In the genomic region with DNA sequence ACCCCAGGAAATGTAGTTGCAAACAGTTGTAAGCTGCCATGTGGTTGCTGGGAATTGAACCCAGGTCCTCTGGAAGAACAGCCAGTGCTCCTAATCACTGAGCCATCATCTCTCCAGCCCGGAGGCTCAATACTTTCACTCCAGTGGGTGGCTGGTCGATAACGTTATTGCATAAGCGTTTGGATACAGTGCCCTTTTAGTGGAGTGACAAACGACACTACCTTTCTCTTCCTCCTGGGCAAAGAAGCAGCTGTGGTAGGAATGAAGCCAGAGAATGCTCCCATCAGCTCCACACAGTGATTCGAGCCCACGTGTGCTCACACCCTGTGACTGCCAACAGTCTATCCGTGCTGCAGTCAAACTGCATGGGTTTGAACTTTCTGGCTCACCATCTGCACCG, we compare ENCODE assay signal across 1 mouse cellular context.
TF ChIP-seq lines count a peak whose summit lies in the region.

No protein-coding gene starts in this region.

TF ChIP-seq in CH12.LX, 34 proteins besides CTCF, POLR2A, EP300 and RAD21:
- TF ChIP-seq PAX5 (IDR thresholded peaks at IDR 0.05; ENCODE audit: low read length), result no peak
- no peak for TF ChIP-seq ZNF384 (IDR thresholded peaks at IDR 0.05; ENCODE audit: low read depth, low read length)
- TF ChIP-seq KAT2A (IDR thresholded peaks at IDR 0.05; ENCODE audit: insufficient replicate concordance, low read length), result no peak
- no peak for TF ChIP-seq ETS1 (conservative IDR thresholded peaks at IDR 0.05; ENCODE audit: low read depth, low read length)
- TF ChIP-seq TCF12 (IDR thresholded peaks at IDR 0.05; ENCODE audit: low read depth, low read length), result no peak
- no peak for TF ChIP-seq ELF1 (IDR thresholded peaks at IDR 0.05; ENCODE audit: low read depth, low read length)
- no peak; the same call in 1 of the 2 replicates for TF ChIP-seq MXI1 (IDR thresholded peaks at IDR 0.05; ENCODE audit: low read depth, low read length)
TF ChIP-seq in CH12.LX: peak in this region for 0.
